Mouse (Mus musculus) liver, adult 2 months (tissue): Measurements from ENCODE around the gene Nf1. TPM values are rescaled to one million over a fixed set of nuclear protein-coding genes. Genes with fewer than 3 reads are reported as not detected.

Source experiments
- DNase-seq: peaks from one replicate; pipeline ENCODE4 v3.0.0-alpha.2; 2011; ENCODE audit warnings: low read depth, low spot score; ENCODE audit errors: extremely low read depth
- H3K27ac ChIP-seq: fragments of 200-500 bp; replicated peaks from 2 replicates; pipeline ENCODE4 v1.5.1; 2012; ENCODE audit warnings: low read depth, mild to moderate bottlenecking, control low read depth, inconsistent platforms, low read length; ENCODE audit not compliant: insufficient read depth
- H3K27me3 ChIP-seq: fragments of 200-500 bp; 2 replicates; pipeline ENCODE4 v1.6.1; 2012; ENCODE audit warnings: mild to moderate bottlenecking, moderate library complexity, low read length, inconsistent platforms; ENCODE audit not compliant: control insufficient read depth, insufficient read depth
- H3K36me3 ChIP-seq: fragments of 200-500 bp; 2 replicates; pipeline ENCODE4 v1.6.1; 2012; ENCODE audit warnings: low read length, inconsistent platforms; ENCODE audit not compliant: control insufficient read depth, insufficient read depth
- H3K4me1 ChIP-seq: fragments of 200-500 bp; 2 replicates; pipeline ENCODE4 v1.6.1; 2011; ENCODE audit warnings: low read length; ENCODE audit not compliant: control insufficient read depth, insufficient read depth
- H3K4me3 ChIP-seq: fragments of 200-500 bp; 2 replicates; pipeline ENCODE4 v1.5.1; 2011; ENCODE audit warnings: low read depth, mild to moderate bottlenecking, control low read depth, low read length, moderate library complexity; ENCODE audit not compliant: insufficient read depth
- H3K79me2 ChIP-seq: fragments of 200-500 bp; 2 replicates; pipeline ENCODE4 v1.6.1; 2012; ENCODE audit warnings: inconsistent platforms, mild to moderate bottlenecking, low read length, moderate library complexity; ENCODE audit not compliant: control insufficient read depth, insufficient read depth
- H3K9ac ChIP-seq: fragments of 200-500 bp; 2 replicates; pipeline ENCODE4 v1.6.1; 2012; ENCODE audit warnings: low read depth, mild to moderate bottlenecking, control low read depth, inconsistent platforms, low read length
- CTCF ChIP-seq: fragments of 200-500 bp; IDR thresholded peaks from 2 replicates; pipeline ENCODE4 v1.5.1; 2011; ENCODE audit warnings: low read depth, low read length, control low read depth
- POLR2A ChIP-seq: fragments of 200-500 bp; IDR thresholded peaks from 2 replicates; pipeline ENCODE4 v1.6.1; 2011; ENCODE audit warnings: low read length, control low read depth; ENCODE audit not compliant: insufficient read depth; ENCODE audit errors: extremely low read depth
- WGBS: fragments of 180-500 bp; shearing (Covaris S2); methylation state at CpG from one replicate; pipeline ENCODE4 v1.1.7; 2018; 5-methylcytosine and 5-hydroxymethylcytosine counted together
- polyA plus RNA-seq: library from polyadenylated mRNA; depleted of rRNA; stranded (reverse); fragments of >200 nt; gene quantifications from 2 replicates; pipeline ENCODE4 v1.2.3, GENCODE M21; 2012
- total RNA-seq: library from RNA; depleted of rRNA; stranded (reverse); fragments of >200 nt; gene quantifications from 2 replicates; pipeline ENCODE4 v1.2.3, GENCODE M21; 2014

The Nf1 gene
- total and polyA plus RNA-seq, 2 experiments: 5.5 to 21.1 TPM

GRCm38 (mm10) chr11:79422496-79422895 lies 83.0 kb downstream of the Nf1 start:
- DNase-seq: no peak
- H3K9ac ChIP-seq: no peak overlapping the region
- TF ChIP-seq POLR2A (no peak), CTCF (no peak)
- H3K36me3 ChIP-seq: peaks cover 4% of the 10 kb centered on the region; the same call in 1 of the 2 replicates
- no peaks in the 10 kb centered on the region for H3K79me2 ChIP-seq
- H3K4me1 ChIP-seq: no peaks in the 10 kb centered on the region
- H3K27me3 ChIP-seq: no peaks in the 10 kb centered on the region
- no peak overlapping the region for H3K4me3 ChIP-seq
- 97% methylated on average over 5 of the region's 5 CpGs for WGBS
- no peak overlapping the region for H3K27ac ChIP-seq

GRCm38 (mm10) chr11:79426571-79426970 lies 87.1 kb downstream of the Nf1 start:
- TF ChIP-seq POLR2A: no peak
- no peak for TF ChIP-seq CTCF
- H3K27ac ChIP-seq: no peak overlapping the region
- H3K27me3 ChIP-seq: no peaks in the 10 kb centered on the region
- peaks cover 6% of the 10 kb centered on the region for H3K36me3 ChIP-seq
- no peaks in the 10 kb centered on the region for H3K4me1 ChIP-seq
- no peak overlapping the region for H3K4me3 ChIP-seq
- H3K9ac ChIP-seq: no peak overlapping the region
- no peak for DNase-seq
- no peaks in the 10 kb centered on the region; the same call in 1 of the 2 replicates for H3K79me2 ChIP-seq
- WGBS: 83% methylated on average over 4 of the region's 4 CpGs

- peak; percentile 13 for DNase-seq
- H3K79me2 ChIP-seq: no peaks in the 10 kb centered on the region; the same call in 1 of the 2 replicates
- H3K27ac ChIP-seq: no peak overlapping the region
- 31% methylated on average over 2 of the region's 2 CpGs for WGBS
- H3K9ac ChIP-seq: no peak overlapping the region
- no peak overlapping the region for H3K4me3 ChIP-seq
- TF ChIP-seq CTCF (0 out of 2 replicates have a peak, but pooled peaks have one; percentile 7), POLR2A (no peak)
- peaks cover 9% of the 10 kb centered on the region for H3K36me3 ChIP-seq
- no peaks in the 10 kb centered on the region for H3K27me3 ChIP-seq
- H3K4me1 ChIP-seq: no peaks in the 10 kb centered on the region
Measured at GRCm38 (mm10) chr11:79427638-79428037, 88.1 kb downstream of the Nf1 start.

- H3K79me2 ChIP-seq: no peaks in the 10 kb centered on the region; the same call in 1 of the 2 replicates
- TF ChIP-seq POLR2A (no peak), CTCF (no peak)
- 90% methylated on average over 4 of the region's 4 CpGs for WGBS
- DNase-seq: no peak
- H3K36me3 ChIP-seq: peaks cover 22% of the 10 kb centered on the region
- no peaks in the 10 kb centered on the region for H3K4me1 ChIP-seq
- H3K9ac ChIP-seq: no peak overlapping the region
- no peak overlapping the region for H3K27ac ChIP-seq
- H3K27me3 ChIP-seq: no peaks in the 10 kb centered on the region
- H3K4me3 ChIP-seq: no peak overlapping the region
Measured at GRCm38 (mm10) chr11:79435252-79435651, 95.8 kb downstream of the Nf1 start.

- peaks cover 39% of the 10 kb centered on the region for H3K36me3 ChIP-seq
- TF ChIP-seq POLR2A (no peak), CTCF (no peak)
- no peaks in the 10 kb centered on the region for H3K4me1 ChIP-seq
- no peaks in the 10 kb centered on the region for H3K79me2 ChIP-seq
- no peak overlapping the region for H3K4me3 ChIP-seq
- DNase-seq: no peak
- H3K27ac ChIP-seq: no peak overlapping the region
- H3K27me3 ChIP-seq: no peaks in the 10 kb centered on the region
- H3K9ac ChIP-seq: no peak overlapping the region
Measured at GRCm38 (mm10) chr11:79448361-79448760, 108.9 kb downstream of the Nf1 start.

- peak; percentile 30 for DNase-seq
- TF ChIP-seq POLR2A (no peak), CTCF (no peak)
- no peaks in the 10 kb centered on the region for H3K4me1 ChIP-seq
- H3K4me3 ChIP-seq: no peak overlapping the region
- H3K79me2 ChIP-seq: no peaks in the 10 kb centered on the region
- H3K36me3 ChIP-seq: peaks cover 35% of the 10 kb centered on the region
- H3K27me3 ChIP-seq: no peaks in the 10 kb centered on the region
- H3K27ac ChIP-seq: no peak overlapping the region
- no peak overlapping the region for H3K9ac ChIP-seq
Measured at GRCm38 (mm10) chr11:79452966-79453365, 113.5 kb downstream of the Nf1 start.
